Mouse (Mus musculus) MEL (cell line): ENCODE data around the gene Smc6. TPM values are rescaled to one million over a fixed set of nuclear protein-coding genes. Genes with fewer than 3 reads are reported as not detected.

Source experiments
- DNase-seq: peaks from one replicate; pipeline ENCODE4 v3.0.0; 2011; ENCODE audit warnings: low read depth, low spot score
- H3K27ac ChIP-seq: 2 replicates; pipeline ENCODE4 v1.5.1; 2012; ENCODE audit warnings: low read depth, mild to moderate bottlenecking, control low read depth, low read length, moderate library complexity; ENCODE audit not compliant: control insufficient read depth
- H3K27me3 ChIP-seq, 2 experiments: fragments of 150-350 bp in 1 of 2; sonication (generic) in 1 of 2; 2 replicates each; pipeline ENCODE4 v1.6.1; 2012; ENCODE audit warnings: low read length in 2 of 2, mild to moderate bottlenecking in 2 of 2, improper control_type of control experiment in 1 of 2, moderate library complexity in 1 of 2; ENCODE audit not compliant: insufficient read depth in 2 of 2, control insufficient read depth in 1 of 2
- H3K36me3 ChIP-seq, 2 experiments: 2 replicates each; pipeline ENCODE4 v1.6.1; 2012 to 2014; ENCODE audit warnings: low read length in 2 of 2, improper control_type of control experiment in 1 of 2, inconsistent platforms in 1 of 2, mild to moderate bottlenecking in 1 of 2; ENCODE audit not compliant: insufficient read depth in 2 of 2, control insufficient read depth in 1 of 2
- H3K4me1 ChIP-seq, 2 experiments: fragments of 150-350 bp in 1 of 2; sonication (generic) in 1 of 2; 2 replicates each; pipeline ENCODE4 v1.6.1; 2012; ENCODE audit warnings: low read length in 2 of 2, improper control_type of control experiment in 1 of 2, mild to moderate bottlenecking in 1 of 2; ENCODE audit not compliant: insufficient read depth in 2 of 2, control insufficient read depth in 1 of 2
- H3K4me3 ChIP-seq, 2 experiments: fragments of 150-350 bp in 1 of 2; sonication (generic) in 1 of 2; 2 replicates each; pipeline ENCODE4 v1.5.1; 2012; ENCODE audit warnings: low read depth in 2 of 2, low read length in 2 of 2, mild to moderate bottlenecking in 2 of 2, moderate library complexity in 2 of 2, control low read depth in 1 of 2, improper control_type of control experiment in 1 of 2; ENCODE audit not compliant: control insufficient read depth in 1 of 2, insufficient read depth in 1 of 2
- H3K79me2 ChIP-seq: 2 replicates; pipeline ENCODE4 v1.6.1; 2012; ENCODE audit warnings: mild to moderate bottlenecking, low read length, moderate library complexity; ENCODE audit not compliant: control insufficient read depth, poor library complexity, insufficient read depth
- H3K9ac ChIP-seq: 2 replicates; pipeline ENCODE4 v1.6.1; 2012; ENCODE audit warnings: low read depth, mild to moderate bottlenecking, control low read depth, low read length, moderate library complexity; ENCODE audit not compliant: control insufficient read depth, poor library complexity, severe bottlenecking
- H3K9me3 ChIP-seq: fragments of 150-350 bp; sonication (generic); replicated peaks from 2 replicates; pipeline ENCODE4 v1.6.1; 2012; ENCODE audit warnings: mild to moderate bottlenecking, low read length, improper control_type of control experiment, moderate library complexity; ENCODE audit not compliant: insufficient read depth
- ELF1 ChIP-seq: IDR thresholded peaks from 2 replicates; pipeline ENCODE4 v1.6.1; 2014; ENCODE audit warnings: low read depth, mild to moderate bottlenecking, inconsistent platforms, low read length, improper control_type of control experiment, moderate library complexity
- EP300 ChIP-seq, 2 experiments: IDR thresholded peaks; 2 replicates each; pipeline ENCODE4 v1.6.1; 2011; ENCODE audit warnings: improper control_type of control experiment in 2 of 2, low read length in 2 of 2, low read depth in 1 of 2, mild to moderate bottlenecking in 1 of 2
- ETS1 ChIP-seq: IDR thresholded peaks from 2 replicates; pipeline ENCODE4 v1.6.1; 2012; ENCODE audit warnings: low read depth, mild to moderate bottlenecking, inconsistent platforms, low read length, improper control_type of control experiment, moderate library complexity
- TBP ChIP-seq: IDR thresholded peaks from 2 replicates; pipeline ENCODE4 v1.8.0; 2011; ENCODE audit warnings: low read depth, low read length, improper control_type of control experiment
- USF1 ChIP-seq: IDR thresholded peaks from 2 replicates; pipeline ENCODE4 v1.6.1; 2014; ENCODE audit warnings: low read depth, mild to moderate bottlenecking, inconsistent platforms, low read length, improper control_type of control experiment, moderate library complexity
- USF2 ChIP-seq, 2 experiments: IDR thresholded peaks; 2 replicates each; pipeline ENCODE4 v1.6.1; 2011 to 2012; ENCODE audit warnings: improper control_type of control experiment in 2 of 2, low read length in 2 of 2, borderline replicate concordance in 1 of 2, inconsistent platforms in 1 of 2, low read depth in 1 of 2, mild to moderate bottlenecking in 1 of 2; ENCODE audit not compliant: insufficient read depth in 1 of 2
- polyA plus RNA-seq, 2 experiments: library from polyadenylated mRNA; stranded (reverse) in 1 of 2; unstranded in 1 of 2; fragments of >175 nt in 1 of 2; fragments of >200 nt in 1 of 2; gene quantifications; 2 replicates each; pipeline versions ENCODE4 v1.2.1 to v1.2.4; 2012; ENCODE audit warnings: low replicate concordance in 2 of 2, low read depth in 1 of 2; ENCODE audit not compliant: insufficient read length in 2 of 2, insufficient read depth in 1 of 2, missing spikeins in 1 of 2
- total RNA-seq: library from RNA; depleted of rRNA; stranded (reverse); fragments of 300-350 nt; gene quantifications from 2 replicates; pipeline ENCODE4 v1.2.3, GENCODE M21; 2012; rRNA removed

Gene Smc6
- total and polyA plus RNA-seq, 3 experiments = 46.7 to 170 (median 63.3) TPM

- Histone ChIP-seq H3K4me1 (no peaks in the 10 kb centered on the region), H3K27ac (no peak overlapping the region), H3K9ac (no peak overlapping the region), H3K36me3 (no peaks in the 10 kb centered on the region), H3K9me3 (no peaks in the 10 kb centered on the region), H3K4me3 (no peak overlapping the region), H3K27me3 (no peaks in the 10 kb centered on the region), H3K79me2 (no peaks in the 10 kb centered on the region)
- no peak for TF ChIP-seq ETS1
- no peak for TF ChIP-seq USF1
- TF ChIP-seq USF2 (IDR thresholded peaks at IDR 0.05; ENCODE audit: borderline replicate concordance in 1 of 2, insufficient read depth in 1 of 2, low read depth in 1 of 2, low read length in 2 of 2) = no peak
- DNase-seq = no peak
These were observed 99.2 kb downstream of the Smc6 start for GRCm38 (mm10) chr12:11364870-11365269.

- DNase-seq = no peak
- TF ChIP-seq USF2 (IDR thresholded peaks at IDR 0.05; ENCODE audit: borderline replicate concordance in 1 of 2, insufficient read depth in 1 of 2, low read depth in 1 of 2, low read length in 2 of 2) = no peak
- no peak for TF ChIP-seq TBP
- no peak for TF ChIP-seq EP300 (IDR thresholded peaks at IDR 0.05; ENCODE audit: low read depth in 1 of 2, low read length in 2 of 2)
- no peak for TF ChIP-seq ELF1
These were observed 101.5 kb downstream of the Smc6 start for GRCm38 (mm10) chr12:11367099-11367765.

More at GRCm38 (mm10) chr12:11367099-11367765, 101.5 kb downstream of the Smc6 start:
- H3K9ac ChIP-seq = no peak overlapping the region
- H3K4me1 ChIP-seq = no peaks in the 10 kb centered on the region
- H3K27ac ChIP-seq = no peak overlapping the region
- H3K4me3 ChIP-seq = no peak overlapping the region
- H3K9me3 ChIP-seq = no peaks in the 10 kb centered on the region
- no peaks in the 10 kb centered on the region for H3K79me2 ChIP-seq
- H3K27me3 ChIP-seq = no peaks in the 10 kb centered on the region
- no peaks in the 10 kb centered on the region for H3K36me3 ChIP-seq

Other genes with a start within 250 kb of the Smc6 start
- not detected in 2 replicates for gene Kcns3, start 114.8 kb upstream of the Smc6 start, total RNA-seq
- gene Kcns3, start 114.8 kb upstream of the Smc6 start, polyA plus RNA-seq = not detected
- gene Msgn1, start 56.9 kb upstream of the Smc6 start, total RNA-seq = not detected in 2 replicates
- gene Msgn1, start 56.9 kb upstream of the Smc6 start, polyA plus RNA-seq = not detected
- 11.9 and 15.0 TPM in 2 replicates for gene Gen1, start 85 bp upstream of the Smc6 start, total RNA-seq
- 10 to 100 TPM in 1 of 2 experiments, not detected in 1; 10.7 TPM for gene Gen1, start 85 bp upstream of the Smc6 start, polyA plus RNA-seq
- not detected in 2 replicates for gene Vsnl1, start 170.7 kb downstream of the Smc6 start, total RNA-seq
- not detected for gene Vsnl1, start 170.7 kb downstream of the Smc6 start, polyA plus RNA-seq
- gene Rad51ap2, start 190.2 kb downstream of the Smc6 start, total RNA-seq = not detected in 2 replicates
- gene Rad51ap2, start 190.2 kb downstream of the Smc6 start, polyA plus RNA-seq = not detected